In genomic region chrX:166172661-166173060, GRCm38 (mm10) we compare ENCODE assay signal across 13 mouse cellular contexts. TPM values are rescaled to one million over a fixed set of nuclear protein-coding genes. Genes with fewer than 3 reads are reported as not detected.
A peak's percentile ranks its signal among the peaks of the same experiment; 100 is the strongest.
DNase-seq lines count a peak whose midpoint lies in the region; ATAC-seq lines count a peak whose summit lies in the region.
"Had no signal": no experiment of that assay in that cellular context is flagged by ENCODE, and none has a peak within 500 bp of the region (broad histone marks: within the 10 kb centered on the region; RNA-seq: fewer than 3 reads in every experiment).

No protein-coding gene starts in this region.

- H3K27me3 ChIP-seq in limb, embryonic 13.5 days: peaks cover 10% of the 10 kb centered on the region; the same call in 1 of the 2 replicates
- peaks cover 54% of the 10 kb centered on the region; the same call in 1 of the 2 replicates for H3K27me3 ChIP-seq in limb, embryonic 10.5 days (ENCODE audit: low read depth, poor library complexity, severe bottlenecking)
- H3K27me3 ChIP-seq in forebrain, embryonic 15.5 days: no peaks in the 10 kb centered on the region
- H3K27me3 ChIP-seq: heart, embryonic 15.5 days; liver, embryonic 15.5 days had no signal

- no peak for ATAC-seq in limb, embryonic 13.5 days (ENCODE audit: low FRiP score, low read depth)
- ATAC-seq in forebrain, embryonic 15.5 days (replicated peaks): peak; percentile 20; the same call in 1 of the 2 replicates

- no peak overlapping the region for H3K27ac ChIP-seq in limb, embryonic 13.5 days
- no peak overlapping the region for H3K27ac ChIP-seq in limb, embryonic 10.5 days
- H3K27ac ChIP-seq in forebrain, embryonic 15.5 days (replicated peaks): peak overlapping the region; percentile 89
- H3K27ac ChIP-seq: gastrocnemius, adult 2 months; heart, embryonic 15.5 days; liver, embryonic 15.5 days had no signal

- H3K4me2 ChIP-seq in limb, embryonic 13.5 days (replicated peaks): peak overlapping the region; percentile 14; the same call in 1 of the 2 replicates
- H3K4me2 ChIP-seq in forebrain, embryonic 15.5 days (replicated peaks): peak overlapping the region; percentile 40
- H3K4me2 ChIP-seq: heart, embryonic 15.5 days had no signal

- no peak overlapping the region for H3K9ac ChIP-seq in limb, embryonic 13.5 days
- no peak overlapping the region for H3K9ac ChIP-seq in forebrain, embryonic 15.5 days (replicated peaks)
- H3K9ac ChIP-seq: heart, embryonic 15.5 days; liver, embryonic 15.5 days had no signal

- no peak overlapping the region for H3K4me3 ChIP-seq in limb, embryonic 13.5 days
- H3K4me3 ChIP-seq in limb, embryonic 10.5 days: no peak overlapping the region
- H3K4me3 ChIP-seq in forebrain, embryonic 15.5 days: 0 out of 2 replicates have a peak overlapping the region, but pooled peaks have one; percentile 55
- H3K4me3 ChIP-seq: gastrocnemius, adult 2 months; heart, embryonic 15.5 days; liver, embryonic 15.5 days had no signal

- no peaks in the 10 kb centered on the region for H3K36me3 ChIP-seq in limb, embryonic 13.5 days
- 0 out of 2 replicates have a peak, but pooled peaks cover 2% of the 10 kb centered on the region for H3K36me3 ChIP-seq in limb, embryonic 10.5 days
- no peaks in the 10 kb centered on the region for H3K36me3 ChIP-seq in forebrain, embryonic 15.5 days
- H3K36me3 ChIP-seq: heart, embryonic 15.5 days; liver, embryonic 15.5 days had no signal

- H3K9me3 ChIP-seq in limb, embryonic 13.5 days: no peaks in the 10 kb centered on the region
- no peaks in the 10 kb centered on the region for H3K9me3 ChIP-seq in limb, embryonic 10.5 days (replicated peaks)
- H3K9me3 ChIP-seq in forebrain, embryonic 15.5 days: no peaks in the 10 kb centered on the region
- H3K9me3 ChIP-seq: heart, embryonic 15.5 days; liver, embryonic 15.5 days had no signal

- 0 out of 2 replicates have a peak, but pooled peaks cover 3% of the 10 kb centered on the region for H3K4me1 ChIP-seq in limb, embryonic 13.5 days
- H3K4me1 ChIP-seq in limb, embryonic 10.5 days: no peaks in the 10 kb centered on the region
- H3K4me1 ChIP-seq in forebrain, embryonic 15.5 days: peaks cover 26% of the 10 kb centered on the region

- WGBS in limb, embryonic 13.5 days: 67% methylated on average over 3 of the region's 3 CpGs
- WGBS in limb, embryonic 10.5 days: 89% methylated on average over 3 of the region's 3 CpGs
- WGBS in forebrain, embryonic 15.5 days: 38% methylated on average over 3 of the region's 3 CpGs

- intact Hi-C loops in left cerebral cortex, postnatal 36 days (cut with DNase I): loop anchor here (2.0 to 10.0 kb wide), 3 partner anchors 66 to 175 kb away; partner anchors contain the start of gene Gpm6b

- DNase-seq in cerebellum, adult 18-20 months: peak; percentile 11 to 17
- DNase-seq in cerebellum, adult 11 months: no peak
- DNase-seq in limb, embryonic 10.5 days (ENCODE audit: low spot score): no peak
- peak; percentile 18 for DNase-seq in MN1 (ENCODE audit: low spot score)
- no peak for DNase-seq in thymus, postnatal 25 days
- DNase-seq in left cerebral cortex, postnatal 36 days (ENCODE audit: low spot score in 2 of 2): no peak
- DNase-seq: gastrocnemius, adult 2 months; kidney, adult 11 months; thymus, adult 18-20 months had no signal

RNA-seq across cellular contexts. Expression of gene Gemin8, which starts 2.4 kb away (rescaled TPM):
- polyA plus RNA-seq in limb, embryonic 13.5 days (2015; fragmentation: Nextera tagmentation; extraction: Ambion mirVana): 12.5 and 13.8 TPM in 2 replicates
- 13.3 and 19.5 TPM in 2 replicates for polyA plus RNA-seq in limb, embryonic 10.5 days (2016; fragmentation: Nextera tagmentation; extraction: Ambion mirVana)
- polyA plus RNA-seq in forebrain, embryonic 15.5 days (2015; fragmentation: Nextera tagmentation; extraction: Ambion mirVana): 11.0 and 11.4 TPM in 2 replicates
- 10 to 100 TPM; 10.7 to 12.8 TPM for total RNA-seq in left cerebral cortex, postnatal 36 days (2021)

Comparison
In these comparisons a context has a peak if more than half of its experiments do, and no peak if none do; other contexts are left out.
1. DNase-seq: peak in cerebellum, adult 18-20 months (2 of 2) and MN1 (single experiment); none in cerebellum, adult 11 months (single experiment), limb, embryonic 10.5 days (single experiment), thymus, postnatal 25 days (single experiment) and left cerebral cortex, postnatal 36 days (0 of 2).